Mouse (Mus musculus): Measurements from ENCODE around the gene Sgcd. TPM values are rescaled to one million over a fixed set of nuclear protein-coding genes. Genes with fewer than 3 reads are reported as not detected.
A peak's percentile ranks its signal among the peaks of the same experiment; 100 is the strongest.

The Sgcd gene
- polyA plus RNA-seq, 1 experiment = 3.4 TPM

- no peak for DNase-seq (ENCODE audit: extremely low spot score in 1 of 2, low spot score in 1 of 2)
Measured at GRCm38 (mm10) chr11:47069769-47070384, 918.9 kb downstream of the Sgcd start.

GRCm38 (mm10) chr11:47063690-47064089 is 925.1 kb downstream of the Sgcd start:
- no peak for DNase-seq (ENCODE audit: extremely low spot score in 1 of 2, low spot score in 1 of 2)

- DNase-seq (ENCODE audit: extremely low spot score in 1 of 2, low spot score in 1 of 2) = no peak
Measured at GRCm38 (mm10) chr11:47050390-47050789, 938.4 kb downstream of the Sgcd start.

GRCm38 (mm10) chr11:47049756-47050155 is 939.0 kb downstream of the Sgcd start:
- DNase-seq (ENCODE audit: extremely low spot score in 1 of 2, low spot score in 1 of 2) = no peak

- DNase-seq (ENCODE audit: extremely low spot score in 1 of 2, low spot score in 1 of 2) = no peak
Measured at GRCm38 (mm10) chr11:47032318-47032717, 956.5 kb downstream of the Sgcd start.

- no peak for DNase-seq (ENCODE audit: extremely low spot score in 1 of 2, low spot score in 1 of 2)
Measured at GRCm38 (mm10) chr11:47020874-47021273, 967.9 kb downstream of the Sgcd start.

GRCm38 (mm10) chr11:47018139-47018538 is 970.6 kb downstream of the Sgcd start:
- peak in 1 of 2 experiments; percentile 4 for DNase-seq (ENCODE audit: extremely low spot score in 1 of 2, low spot score in 1 of 2)

- DNase-seq (ENCODE audit: extremely low spot score in 1 of 2, low spot score in 1 of 2) = no peak
Measured at GRCm38 (mm10) chr11:47015683-47016082, 973.1 kb downstream of the Sgcd start.

GRCm38 (mm10) chr11:47014278-47014677 is 974.5 kb downstream of the Sgcd start:
- no peak for DNase-seq (ENCODE audit: extremely low spot score in 1 of 2, low spot score in 1 of 2)

GRCm38 (mm10) chr11:47010166-47010565 is 978.6 kb downstream of the Sgcd start:
- no peak for DNase-seq (ENCODE audit: extremely low spot score in 1 of 2, low spot score in 1 of 2)

- no peak for DNase-seq (ENCODE audit: extremely low spot score in 1 of 2, low spot score in 1 of 2)
Measured at GRCm38 (mm10) chr11:47005301-47005875, 983.4 kb downstream of the Sgcd start.

GRCm38 (mm10) chr11:46939311-46939710 is 1049.5 kb downstream of the Sgcd start:
- no peak for DNase-seq (ENCODE audit: extremely low spot score in 1 of 2, low spot score in 1 of 2)

- no peak for DNase-seq (ENCODE audit: extremely low spot score in 1 of 2, low spot score in 1 of 2)
Measured at GRCm38 (mm10) chr11:46924946-46925345, 1063.8 kb downstream of the Sgcd start.

GRCm38 (mm10) chr11:46920244-46920643 is 1068.5 kb downstream of the Sgcd start:
- peak in 1 of 2 experiments; percentile 57 for DNase-seq (ENCODE audit: extremely low spot score in 1 of 2, low spot score in 1 of 2)

GRCm38 (mm10) chr11:46912656-46913237 is 1076.0 kb downstream of the Sgcd start:
- DNase-seq (ENCODE audit: extremely low spot score in 1 of 2, low spot score in 1 of 2) = peak; percentile 9 to 30

GRCm38 (mm10) chr11:46904281-46904680 is 1084.5 kb downstream of the Sgcd start:
- DNase-seq (ENCODE audit: extremely low spot score in 1 of 2, low spot score in 1 of 2) = no peak

- DNase-seq (ENCODE audit: extremely low spot score in 1 of 2, low spot score in 1 of 2) = no peak
Measured at GRCm38 (mm10) chr11:46889093-46889492, 1099.7 kb downstream of the Sgcd start.

- no peak for DNase-seq (ENCODE audit: extremely low spot score in 1 of 2, low spot score in 1 of 2)
Measured at GRCm38 (mm10) chr11:46882456-46882855, 1106.3 kb downstream of the Sgcd start.

- DNase-seq (ENCODE audit: extremely low spot score in 1 of 2, low spot score in 1 of 2) = peak; percentile 5 to 62
Measured at GRCm38 (mm10) chr11:46875774-46876173, 1113.0 kb downstream of the Sgcd start.

- no peak for DNase-seq (ENCODE audit: extremely low spot score in 1 of 2, low spot score in 1 of 2)
Measured at GRCm38 (mm10) chr11:46868594-46868993, 1120.2 kb downstream of the Sgcd start.

- peak in 1 of 2 experiments; percentile 50 for DNase-seq (ENCODE audit: extremely low spot score in 1 of 2, low spot score in 1 of 2)
Measured at GRCm38 (mm10) chr11:46864809-46865208, 1124.0 kb downstream of the Sgcd start.
